Mouse (Mus musculus): ENCODE measurements around the gene Psme4. TPM values are rescaled to one million over a fixed set of nuclear protein-coding genes. Genes with fewer than 3 reads are reported as not detected.

The Psme4 gene
- total RNA-seq, 2 experiments from 2014 or later: 138 to 169 TPM

- intact Hi-C loops (cut with DNase I): no loop called here
- no peak for DNase-seq
These were observed 10.1 kb downstream of the Psme4 start for GRCm38 (mm10) chr11:30781612-30782011.

- no peak for DNase-seq
- intact Hi-C loops (cut with DNase I): no loop called here
These were observed 14.0 kb downstream of the Psme4 start for GRCm38 (mm10) chr11:30785497-30785896.

- no peak for DNase-seq
- intact Hi-C loops (cut with DNase I): no loop called here
These were observed 14.9 kb downstream of the Psme4 start for GRCm38 (mm10) chr11:30786230-30786983.

GRCm38 (mm10) chr11:30792680-30793079, 21.2 kb downstream of the Psme4 start:
- no peak for DNase-seq
- intact Hi-C loops (cut with DNase I): no loop called here

GRCm38 (mm10) chr11:30793753-30794152, 22.2 kb downstream of the Psme4 start:
- intact Hi-C loops (cut with DNase I): no loop called here
- DNase-seq: no peak

- no peak for DNase-seq
- intact Hi-C loops (cut with DNase I): no loop called here
These were observed 25.7 kb downstream of the Psme4 start for GRCm38 (mm10) chr11:30797236-30797635.

- DNase-seq: peak; percentile 49 to 68
- intact Hi-C loops (cut with DNase I): no loop called here
These were observed 28.0 kb downstream of the Psme4 start for GRCm38 (mm10) chr11:30799496-30799895.

- DNase-seq: no peak
- intact Hi-C loops (cut with DNase I): loop anchor here (2.0 to 10.0 kb wide), 2 partner anchors 123 to 705 kb away; no protein-coding TSS in a partner anchor
These were observed 28.6 kb downstream of the Psme4 start for GRCm38 (mm10) chr11:30800091-30800490.

- DNase-seq: no peak
- intact Hi-C loops (cut with DNase I): loop anchor here (10.0 kb wide), 1 partner anchor 708 kb away; no protein-coding TSS in a partner anchor
These were observed 30.9 kb downstream of the Psme4 start for GRCm38 (mm10) chr11:30802421-30802820.

GRCm38 (mm10) chr11:30821116-30821515, 49.6 kb downstream of the Psme4 start:
- intact Hi-C loops (cut with DNase I): no loop called here
- DNase-seq: no peak

- intact Hi-C loops (cut with DNase I): loop anchor here (10.0 kb wide), 2 partner anchors 96 to 734 kb away; no protein-coding TSS in a partner anchor
- no peak for DNase-seq
These were observed 67.3 kb downstream of the Psme4 start for GRCm38 (mm10) chr11:30838793-30839192.

GRCm38 (mm10) chr11:30844355-30844754, 72.8 kb downstream of the Psme4 start:
- DNase-seq: no peak
- intact Hi-C loops (cut with DNase I): no loop called here

GRCm38 (mm10) chr11:30872425-30872824, 100.9 kb downstream of the Psme4 start:
- intact Hi-C loops (cut with DNase I): no loop called here

GRCm38 (mm10) chr11:30885171-30885871, 113.8 kb downstream of the Psme4 start, which contains the start of the genes Gpr75 and Asb3:
TSS of gene Gpr75 (plus strand) at chr11:30885358.
TSS of gene Asb3 (plus strand) at chr11:30885416.
- intact Hi-C loops (cut with DNase I): no loop called here
- peak; percentile 57 to 65 for DNase-seq

More at GRCm38 (mm10) chr11:30872425-30872824, 100.9 kb downstream of the Psme4 start:
- DNase-seq: no peak

- intact Hi-C loops (cut with DNase I): no loop called here
- no peak for DNase-seq
These were observed 116.6 kb downstream of the Psme4 start for GRCm38 (mm10) chr11:30888153-30888552.

- no peak for DNase-seq
These were observed 124.7 kb downstream of the Psme4 start for GRCm38 (mm10) chr11:30896201-30896600.

GRCm38 (mm10) chr11:30899312-30899711, 127.8 kb downstream of the Psme4 start:
- intact Hi-C loops (cut with DNase I): no loop called here
- DNase-seq: no peak

More at GRCm38 (mm10) chr11:30896201-30896600, 124.7 kb downstream of the Psme4 start:
- intact Hi-C loops (cut with DNase I): no loop called here

- intact Hi-C loops (cut with DNase I): no loop called here
- DNase-seq: no peak
These were observed 140.8 kb downstream of the Psme4 start for GRCm38 (mm10) chr11:30912311-30912710.

GRCm38 (mm10) chr11:30920641-30921040, 149.1 kb downstream of the Psme4 start:
- DNase-seq: no peak

GRCm38 (mm10) chr11:30923283-30923682, 151.8 kb downstream of the Psme4 start:
- DNase-seq: no peak
- intact Hi-C loops (cut with DNase I): no loop called here

More at GRCm38 (mm10) chr11:30920641-30921040, 149.1 kb downstream of the Psme4 start:
- intact Hi-C loops (cut with DNase I): no loop called here

- no peak for DNase-seq
- intact Hi-C loops (cut with DNase I): no loop called here
These were observed 156.6 kb downstream of the Psme4 start for GRCm38 (mm10) chr11:30928079-30928478.

Measured in heart, postnatal 14 days (tissue).